In the genomic region with DNA sequence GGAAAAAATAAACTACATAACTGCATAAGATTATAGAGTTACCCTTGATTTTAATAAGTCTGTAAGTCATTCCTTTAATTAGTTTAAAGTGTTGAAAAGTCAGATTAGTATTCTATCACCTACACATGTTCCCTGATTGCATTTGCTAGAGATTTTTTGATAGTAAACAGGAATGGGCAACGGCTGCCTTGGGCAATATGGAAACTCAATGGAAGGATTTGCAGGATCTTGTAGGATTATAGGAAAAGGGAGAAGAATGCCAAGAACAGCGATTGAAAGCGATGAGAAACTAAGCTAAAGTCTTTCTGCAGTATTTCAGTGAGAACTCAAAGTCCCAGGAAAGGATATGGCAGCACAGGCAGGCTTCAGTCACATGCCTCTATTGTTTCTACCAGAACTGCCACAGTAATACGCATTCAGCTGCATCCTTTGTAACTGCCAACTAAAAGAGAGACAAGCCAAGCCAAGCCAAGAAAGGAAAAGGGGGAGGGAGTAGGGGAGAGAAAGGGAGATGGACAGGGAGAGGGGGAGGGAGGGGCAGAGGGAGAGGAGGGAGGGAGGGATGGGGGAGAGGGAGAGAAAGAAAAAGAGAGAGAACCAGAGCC, we compare ENCODE assay signal across 12 mouse cellular contexts.
DNase-seq lines count a peak whose midpoint lies in the region; ATAC-seq lines count a peak whose summit lies in the region.
"Had no signal": no experiment of that assay in that cellular context is flagged by ENCODE, and none has a peak within 500 bp of the region (broad histone marks: within the 10 kb centered on the region; RNA-seq: fewer than 3 reads in every experiment).

No protein-coding gene starts in this region.

- no peaks in the 10 kb centered on the region for H3K36me3 ChIP-seq in heart, embryonic 16.5 days (ENCODE audit: control insufficient read depth, insufficient read depth)
- H3K36me3 ChIP-seq in midbrain, embryonic 15.5 days (replicated peaks): no peaks in the 10 kb centered on the region
- H3K36me3 ChIP-seq: intestine, embryonic 15.5 days; limb, embryonic 15.5 days had no signal

- H3K4me1 ChIP-seq in heart, embryonic 16.5 days (ENCODE audit: control insufficient read depth, insufficient read depth, low read length): no peaks in the 10 kb centered on the region
- H3K4me1 ChIP-seq in midbrain, embryonic 15.5 days: no peaks in the 10 kb centered on the region; the same call in 1 of the 2 replicates
- H3K4me1 ChIP-seq: intestine, embryonic 15.5 days; limb, embryonic 15.5 days had no signal

- H3K27me3 ChIP-seq in heart, embryonic 16.5 days (ENCODE audit: control insufficient read depth, insufficient read depth, low read length): no peaks in the 10 kb centered on the region
- no peaks in the 10 kb centered on the region for H3K27me3 ChIP-seq in midbrain, embryonic 15.5 days (replicated peaks)
- H3K27me3 ChIP-seq: intestine, embryonic 15.5 days; limb, embryonic 15.5 days; Patski had no signal

- intact Hi-C loops in heart, postnatal 14 days (cut with DNase I): no loop called here

- no peak for DNase-seq in heart, postnatal 14 days
- peak; percentile 76 for DNase-seq in brain, embryonic 18.5 days (ENCODE audit: low read depth, low spot score)
- peak; percentile 46 for DNase-seq in gonadal fat pad, adult 2 months (ENCODE audit: low read depth)
- DNase-seq in spleen, postnatal 10 days (ENCODE audit: low spot score in 2 of 2): no peak
- DNase-seq in adrenal gland, postnatal 4 days (ENCODE audit: low spot score in 2 of 2): no peak
- DNase-seq in cerebellum, postnatal 4 days (ENCODE audit: low spot score in 2 of 2): no peak

- WGBS in heart, embryonic 16.5 days: 62% methylated on average over 4 of the region's 4 CpGs
- WGBS in midbrain, embryonic 15.5 days: 8% methylated on average over 4 of the region's 4 CpGs

- 0 out of 2 replicates have a peak, but pooled peaks have one; percentile 45 for ATAC-seq in heart, embryonic 16.5 days (replicated peaks; ENCODE audit: extremely low read depth, insufficient read depth, low FRiP score)
- peak; percentile 89 for ATAC-seq in midbrain, embryonic 15.5 days (replicated peaks)
- ATAC-seq: Patski had no signal

- no peaks in the 10 kb centered on the region for H3K9me3 ChIP-seq in heart, embryonic 16.5 days (replicated peaks; ENCODE audit: control insufficient read depth, low read length)
- H3K9me3 ChIP-seq in midbrain, embryonic 15.5 days: no peaks in the 10 kb centered on the region
- H3K9me3 ChIP-seq: intestine, embryonic 15.5 days; limb, embryonic 15.5 days had no signal

- H3K4me2 ChIP-seq in heart, embryonic 16.5 days (ENCODE audit: low read depth, low read length): no peak overlapping the region
- no peak overlapping the region for H3K4me2 ChIP-seq in midbrain, embryonic 15.5 days
- H3K4me2 ChIP-seq: intestine, embryonic 15.5 days; limb, embryonic 15.5 days had no signal

- H3K27ac ChIP-seq in heart, embryonic 16.5 days (ENCODE audit: low read length): no peak overlapping the region
- H3K27ac ChIP-seq in midbrain, embryonic 15.5 days: 0 out of 2 replicates have a peak overlapping the region, but pooled peaks have one; percentile 42
- H3K27ac ChIP-seq: intestine, embryonic 15.5 days; limb, embryonic 15.5 days; macrophage had no signal

- no peak overlapping the region for H3K9ac ChIP-seq in heart, embryonic 16.5 days (ENCODE audit: low read length)
- no peak overlapping the region for H3K9ac ChIP-seq in midbrain, embryonic 15.5 days
- H3K9ac ChIP-seq: intestine, embryonic 15.5 days; limb, embryonic 15.5 days had no signal

- no peak overlapping the region for H3K4me3 ChIP-seq in heart, embryonic 16.5 days (ENCODE audit: low read length)
- no peak overlapping the region for H3K4me3 ChIP-seq in midbrain, embryonic 15.5 days
- H3K4me3 ChIP-seq: intestine, embryonic 15.5 days; limb, embryonic 15.5 days had no signal

Comparison
In these comparisons a context has a peak if more than half of its experiments do, and no peak if none do; other contexts are left out.
1. DNase-seq: peak in brain, embryonic 18.5 days (single experiment) and gonadal fat pad, adult 2 months (single experiment); none in heart, postnatal 14 days (0 of 2), spleen, postnatal 10 days (0 of 2), adrenal gland, postnatal 4 days (0 of 2) and cerebellum, postnatal 4 days (0 of 2).